Mouse (Mus musculus): ENCODE measurements around the gene Scarf2. TPM values are rescaled to one million over a fixed set of nuclear protein-coding genes. Genes with fewer than 3 reads are reported as not detected.

Scarf2 gene
- 10 to 100 TPM in 1 of 2 experiments, 1 to 10 TPM in 1; 9.8 to 10.2 TPM for total RNA-seq (2021)
- long read RNA-seq, experiment 1, transcript Scarf2-201 (11 exons, 3,308 nt) = major isoform, 13 of 24 reads
- long read RNA-seq, experiment 1, partial matches to known transcripts = 1 of 24 reads
- long read RNA-seq, experiment 1, other reads (novel, unspliced or antisense) = 10 of 24 reads
- long read RNA-seq, experiment 2, transcript Scarf2-201 (11 exons, 3,308 nt) = major isoform, 6 of 13 reads
- long read RNA-seq, experiment 2, partial matches to known transcripts = 0 of 13 reads
- long read RNA-seq, experiment 2, other reads (novel, unspliced or antisense) = 6 of 13 reads

- intact Hi-C loops (cut with DNase I) = no loop called here
These were observed at the start of gene Scarf2 for GRCm38 (mm10) chr16:17796971-17797811. Gene Scarf2 (plus strand): TSS chr16:17797282.

GRCm38 (mm10) chr16:17753001-17753400, 44.1 kb upstream of the Scarf2 start:
- intact Hi-C loops (cut with DNase I) = no loop called here
- DNase-seq = peak; percentile 11 to 20

More at GRCm38 (mm10) chr16:17796971-17797811, at the start of gene Scarf2:
- peak; percentile 76 to 81 for DNase-seq

- intact Hi-C loops (cut with DNase I) = no loop called here
- DNase-seq = no peak
These were observed 43.4 kb upstream of the Scarf2 start for GRCm38 (mm10) chr16:17753686-17754085.

- intact Hi-C loops (cut with DNase I) = no loop called here
- DNase-seq = no peak
These were observed 39.3 kb upstream of the Scarf2 start for GRCm38 (mm10) chr16:17757756-17758155.

- intact Hi-C loops (cut with DNase I) = no loop called here
These were observed 38.2 kb upstream of the Scarf2 start for GRCm38 (mm10) chr16:17758902-17759301.

GRCm38 (mm10) chr16:17759344-17759773, 37.7 kb upstream of the Scarf2 start, which contains the start of gene Klhl22:
Gene Klhl22 (plus strand): TSS chr16:17759618.
- intact Hi-C loops (cut with DNase I) = no loop called here

More at GRCm38 (mm10) chr16:17758902-17759301, 38.2 kb upstream of the Scarf2 start:
- no peak for DNase-seq

DNA sequence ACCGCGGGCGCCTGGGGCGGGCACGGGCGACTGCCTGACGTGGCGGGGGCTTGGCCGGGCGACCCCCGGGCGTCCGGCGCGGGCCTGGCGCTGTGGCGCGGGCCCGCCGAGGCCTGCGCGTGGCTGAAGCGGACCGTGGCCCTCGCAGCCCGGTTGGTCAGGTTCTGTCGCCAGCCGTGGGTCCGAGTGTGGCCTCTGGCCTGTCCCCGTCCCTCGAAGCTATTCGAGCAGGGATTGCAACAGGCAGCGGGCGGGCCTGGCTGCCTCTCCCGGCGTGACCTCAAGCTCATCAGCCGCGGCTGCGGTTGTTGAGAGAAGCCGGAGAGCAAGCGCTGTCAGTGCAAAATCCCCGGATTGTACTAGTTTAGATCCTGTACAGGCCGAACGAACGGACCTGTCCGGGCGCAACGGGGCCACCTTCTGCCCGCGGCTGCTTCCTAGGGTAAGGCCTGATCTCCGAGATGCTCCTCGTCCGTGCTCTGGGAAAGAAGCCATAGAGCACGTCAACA, 37.2 kb upstream of the Scarf2 start:
- intact Hi-C loops (cut with DNase I) = no loop called here

More at GRCm38 (mm10) chr16:17759344-17759773, 37.7 kb upstream of the Scarf2 start, which contains the start of gene Klhl22:
- DNase-seq = peak; percentile 94 to 95

DNA sequence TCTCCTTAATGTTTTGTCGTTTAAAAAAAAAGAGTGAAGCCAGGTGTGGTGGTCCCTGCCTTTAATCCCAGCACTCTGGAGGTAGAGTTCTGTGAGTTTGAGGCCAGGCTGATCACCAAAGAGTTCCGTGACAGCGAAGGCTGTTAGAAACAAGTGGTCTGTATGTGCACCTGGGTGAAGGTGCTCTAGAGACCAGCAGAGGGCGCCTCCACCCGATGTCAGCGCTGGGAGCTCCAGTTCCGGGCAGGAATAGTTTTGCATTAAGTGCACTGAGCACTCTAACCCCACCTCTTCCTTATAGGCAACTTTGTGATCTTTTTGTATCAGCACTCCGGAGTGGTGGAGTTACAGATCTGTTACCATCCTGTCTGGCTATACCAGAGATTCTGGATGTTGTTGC, 36.4 kb upstream of the Scarf2 start:
- DNase-seq = peak; percentile 27 to 37
- intact Hi-C loops (cut with DNase I) = no loop called here

More for the DNA sequence above, 37.2 kb upstream of the Scarf2 start:
- DNase-seq = peak; percentile 58 to 60

GRCm38 (mm10) chr16:17761074-17761473, 36.0 kb upstream of the Scarf2 start:
- intact Hi-C loops (cut with DNase I) = no loop called here

GRCm38 (mm10) chr16:17764108-17764511, 33.0 kb upstream of the Scarf2 start:
- intact Hi-C loops (cut with DNase I) = no loop called here
- no peak for DNase-seq

More at GRCm38 (mm10) chr16:17761074-17761473, 36.0 kb upstream of the Scarf2 start:
- no peak for DNase-seq

- intact Hi-C loops (cut with DNase I) = no loop called here
- DNase-seq = peak; percentile 20 to 51
These were observed 28.2 kb upstream of the Scarf2 start for GRCm38 (mm10) chr16:17768834-17769233.

- intact Hi-C loops (cut with DNase I) = loop anchor here (2.0 kb wide), 1 partner anchor 40 kb away; no protein-coding TSS in a partner anchor
- DNase-seq = peak in 1 of 2 experiments; percentile 25
These were observed 25.8 kb upstream of the Scarf2 start for GRCm38 (mm10) chr16:17771117-17771865.

- DNase-seq = peak; percentile 25 to 42
- intact Hi-C loops (cut with DNase I) = no loop called here
These were observed 20.3 kb upstream of the Scarf2 start for GRCm38 (mm10) chr16:17776828-17777227.

- DNase-seq = no peak
- intact Hi-C loops (cut with DNase I) = no loop called here
These were observed 18.9 kb upstream of the Scarf2 start for GRCm38 (mm10) chr16:17778223-17778622.

- no peak for DNase-seq
- intact Hi-C loops (cut with DNase I) = no loop called here
These were observed 17.4 kb upstream of the Scarf2 start for GRCm38 (mm10) chr16:17779692-17780091.

- no peak for DNase-seq
- intact Hi-C loops (cut with DNase I) = loop anchor here (2.0 kb wide), 1 partner anchor 27 kb away; no protein-coding TSS in a partner anchor
These were observed 11.7 kb upstream of the Scarf2 start for GRCm38 (mm10) chr16:17785337-17785736.

GRCm38 (mm10) chr16:17792728-17793127, 4.4 kb upstream of the Scarf2 start:
- intact Hi-C loops (cut with DNase I) = no loop called here
- no peak for DNase-seq

- intact Hi-C loops (cut with DNase I) = no loop called here
- DNase-seq = no peak
These were observed 3.0 kb upstream of the Scarf2 start for GRCm38 (mm10) chr16:17794047-17794446.

DNA sequence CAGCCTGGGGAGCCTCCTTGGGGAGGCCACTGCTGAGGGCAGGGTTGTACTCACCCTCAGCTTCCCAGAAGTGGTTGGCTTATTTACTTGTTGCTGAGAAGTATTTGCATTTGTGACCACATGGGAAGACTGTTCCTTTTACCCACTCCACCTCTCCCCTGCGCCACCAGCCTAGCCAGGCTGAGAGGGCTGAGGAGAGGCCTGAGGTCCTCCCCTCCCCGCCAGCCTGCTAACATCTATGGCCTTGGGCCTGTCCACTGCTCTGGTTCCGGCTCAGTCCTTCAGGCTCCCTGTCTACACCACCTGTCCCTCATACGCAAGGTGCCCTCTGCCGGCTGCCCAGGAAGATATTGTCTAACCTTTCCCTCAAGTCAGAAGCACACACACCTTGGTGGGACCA, 1.4 kb upstream of the Scarf2 start:
- no peak for DNase-seq
- intact Hi-C loops (cut with DNase I) = no loop called here

- DNase-seq = no peak
- intact Hi-C loops (cut with DNase I) = no loop called here
These were observed 563 bp upstream of the Scarf2 start for GRCm38 (mm10) chr16:17796519-17796918.
